Mouse (Mus musculus) thymus, adult 18-20 months (tissue): ENCODE measurements at regions not wholly inside any gene's neighbourhood (a gene's known extent, or its start where the extent isn't known, plus 50 kb on each side); places are given as distances from the start of the nearest gene placed in this dataset.

Experiments used
- DNase-seq, 2 experiments: peaks; one replicate each; pipeline ENCODE4 v3.0.0; 2022; ENCODE audit warnings: mixed read lengths in 2 of 2

DNA sequence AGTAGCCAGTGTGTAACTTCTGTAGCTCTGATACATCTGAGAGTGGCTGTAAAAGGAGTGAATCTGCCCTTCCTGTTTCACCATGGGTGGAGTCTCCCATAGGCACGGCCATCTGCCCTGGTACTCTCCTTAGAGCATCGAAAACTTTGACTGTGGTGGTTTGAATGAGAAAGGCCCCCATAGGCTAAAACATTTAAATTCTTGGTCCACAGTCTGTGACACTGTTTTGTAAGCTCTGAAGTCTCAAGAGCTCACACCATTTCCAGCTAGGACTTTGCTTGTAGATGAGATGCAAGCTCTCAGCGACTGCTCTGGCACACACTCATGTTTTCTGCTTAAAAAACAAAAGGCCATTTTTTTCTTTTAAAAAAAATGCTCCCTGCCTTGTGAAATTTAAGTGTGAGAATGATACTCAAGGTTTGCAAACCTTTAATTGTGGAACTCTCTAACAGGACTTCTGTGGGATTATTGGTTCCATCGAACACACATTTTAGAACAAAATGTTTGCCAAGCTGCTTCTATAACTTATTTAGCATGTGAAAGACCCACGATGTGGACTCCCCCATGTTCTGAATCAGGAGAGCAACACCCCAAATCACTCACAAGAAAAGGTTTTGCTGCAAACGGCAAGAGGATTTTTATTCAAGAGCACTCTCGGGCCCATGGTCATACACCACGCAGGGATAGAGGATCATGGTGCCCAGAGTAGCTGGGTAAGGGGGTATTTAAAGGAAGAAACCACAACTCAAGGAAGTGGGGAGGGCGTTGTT is 65.7 kb upstream of the Klf12 start:
- no peak for DNase-seq

DNA sequence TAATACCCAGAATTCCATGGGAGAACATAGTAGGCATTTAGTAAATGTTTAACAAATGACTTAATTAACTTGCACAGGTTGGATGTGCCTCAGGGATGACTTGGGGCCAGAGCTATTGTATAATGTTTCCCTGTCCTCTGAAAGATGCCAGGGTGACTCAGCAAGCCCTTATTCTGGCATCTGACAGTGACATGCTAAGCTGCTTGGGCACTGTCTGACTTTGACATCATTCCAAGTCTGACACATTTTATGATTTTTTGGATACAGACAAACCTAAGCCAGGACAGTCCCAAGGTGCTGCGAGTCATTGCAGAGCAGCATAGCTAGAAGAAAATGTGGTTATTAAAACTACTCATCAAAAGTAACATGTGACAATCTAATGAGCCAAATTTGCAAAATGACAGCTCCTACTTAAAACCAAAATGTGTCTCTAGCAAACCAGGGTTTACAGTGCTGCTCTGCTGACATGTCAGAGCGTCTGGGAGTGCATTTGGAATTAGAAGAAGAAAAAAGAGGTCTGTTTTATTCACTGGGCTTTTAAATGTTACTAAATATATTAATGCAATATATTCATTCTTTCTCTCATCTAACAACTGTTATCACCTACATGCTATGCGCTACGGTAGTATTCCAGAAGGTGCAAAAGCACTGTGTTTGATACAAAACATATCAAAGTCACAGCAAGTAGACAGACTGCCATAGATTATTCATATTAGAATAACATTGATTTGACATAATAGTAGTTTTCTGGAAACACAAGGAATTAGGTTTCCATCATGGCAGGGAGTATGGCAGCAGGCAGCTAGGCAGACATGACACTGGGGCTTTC is 64.1 kb upstream of the Klf12 start:
- no peak for DNase-seq

- DNase-seq = no peak
These were observed 52.4 kb upstream of the Klf12 start for GRCm38 (mm10) chr14:100336926-100337325.
